Mouse (Mus musculus): Measurements from ENCODE around the gene C530008M17Rik.

- TF ChIP-seq POLR2A (IDR thresholded peaks at IDR 0.05; ENCODE audit: borderline replicate concordance, low read depth, low read length) (no peak), CTCF (IDR thresholded peaks at IDR 0.05; ENCODE audit: low read depth, low read length) (no peak)
Measured at GRCm38 (mm10) chr5:76664936-76665335, 8.6 kb downstream of the C530008M17Rik start.

Data from bone marrow macrophage, adult 2 months (primary cell).